Mouse (Mus musculus): ENCODE data around the gene Cpt1a.

The Cpt1a gene

DNA sequence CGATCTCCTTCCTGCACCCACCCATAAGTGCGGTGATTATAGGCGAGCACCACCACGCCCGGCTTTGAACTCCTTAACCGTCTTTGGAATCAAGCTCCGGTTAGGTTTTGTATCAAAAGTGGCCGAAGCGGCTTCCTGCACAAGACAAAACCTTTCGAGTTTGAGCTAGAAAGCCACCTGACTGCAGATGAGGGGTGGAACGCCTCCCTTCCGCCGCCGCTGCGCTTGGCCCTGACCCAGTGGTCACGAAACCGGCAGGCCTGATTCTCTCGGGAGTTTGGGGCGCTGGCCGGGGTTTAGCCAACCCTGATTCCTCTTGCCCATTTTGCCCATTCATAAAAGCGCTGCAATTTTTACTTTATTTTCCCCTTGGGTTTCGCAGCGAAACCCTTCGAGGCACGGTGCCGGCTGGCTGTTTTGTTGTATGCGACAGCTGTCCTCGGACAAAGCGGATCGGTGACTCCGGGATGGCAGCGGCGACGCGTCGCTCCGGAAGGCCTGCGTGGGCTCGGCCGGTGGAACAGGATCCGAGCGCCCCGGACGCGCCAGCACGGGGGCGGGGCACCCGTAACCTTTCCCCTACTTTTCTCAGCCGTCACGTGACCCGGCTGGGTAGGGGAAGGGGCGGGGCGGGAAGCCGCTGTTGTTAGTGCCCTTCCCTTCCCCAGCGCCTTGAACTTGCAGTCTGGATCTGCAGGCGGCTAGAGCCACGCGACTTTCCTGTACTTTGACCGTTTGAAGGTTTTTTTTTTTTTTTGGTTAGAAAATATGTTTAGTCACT lies 3.0 kb downstream of the Cpt1a start:
- DNase-seq (ENCODE audit: low read depth, low spot score): peak; percentile 98

DNA sequence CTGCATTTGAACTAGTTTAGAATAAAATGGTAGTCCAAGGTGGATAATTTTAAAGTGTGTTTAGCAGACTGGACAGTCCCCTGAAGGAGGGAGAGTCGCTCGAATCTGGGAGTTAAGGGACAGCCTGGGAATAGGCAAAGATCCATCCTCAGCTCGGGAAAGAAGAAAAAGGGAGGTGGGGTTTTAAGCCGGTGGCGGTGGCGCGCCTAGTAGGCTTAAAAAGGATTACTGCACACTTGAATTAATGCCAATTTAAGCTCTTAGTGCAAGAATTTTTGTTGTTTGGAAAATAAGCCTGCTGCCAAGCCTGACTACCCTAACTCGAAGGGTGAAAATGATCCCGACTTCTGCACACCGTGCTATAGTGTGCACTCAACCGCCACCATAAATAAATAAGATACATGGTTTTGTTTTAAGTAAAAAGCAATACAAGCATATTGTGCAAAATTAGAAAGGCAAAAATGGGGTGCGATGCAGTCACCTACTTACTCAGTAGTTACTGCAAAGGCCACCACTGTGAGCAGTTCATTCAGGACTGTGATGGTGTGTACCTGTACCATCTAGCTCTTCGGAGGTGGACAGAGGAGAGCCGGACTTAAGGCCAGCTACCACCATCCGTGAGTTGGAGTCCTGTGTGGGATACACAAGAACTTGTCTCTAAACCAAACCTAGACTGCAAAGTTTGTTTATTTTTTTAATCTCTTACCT lies 3.8 kb downstream of the Cpt1a start:
- no peak for DNase-seq (ENCODE audit: low read depth, low spot score)

GRCm38 (mm10) chr19:3326479-3327047 lies 4.4 kb downstream of the Cpt1a start:
- no peak for DNase-seq (ENCODE audit: low read depth, low spot score)

- no peak for DNase-seq (ENCODE audit: low read depth, low spot score)
Measured at GRCm38 (mm10) chr19:3333247-3333646, 11.1 kb downstream of the Cpt1a start.

DNA sequence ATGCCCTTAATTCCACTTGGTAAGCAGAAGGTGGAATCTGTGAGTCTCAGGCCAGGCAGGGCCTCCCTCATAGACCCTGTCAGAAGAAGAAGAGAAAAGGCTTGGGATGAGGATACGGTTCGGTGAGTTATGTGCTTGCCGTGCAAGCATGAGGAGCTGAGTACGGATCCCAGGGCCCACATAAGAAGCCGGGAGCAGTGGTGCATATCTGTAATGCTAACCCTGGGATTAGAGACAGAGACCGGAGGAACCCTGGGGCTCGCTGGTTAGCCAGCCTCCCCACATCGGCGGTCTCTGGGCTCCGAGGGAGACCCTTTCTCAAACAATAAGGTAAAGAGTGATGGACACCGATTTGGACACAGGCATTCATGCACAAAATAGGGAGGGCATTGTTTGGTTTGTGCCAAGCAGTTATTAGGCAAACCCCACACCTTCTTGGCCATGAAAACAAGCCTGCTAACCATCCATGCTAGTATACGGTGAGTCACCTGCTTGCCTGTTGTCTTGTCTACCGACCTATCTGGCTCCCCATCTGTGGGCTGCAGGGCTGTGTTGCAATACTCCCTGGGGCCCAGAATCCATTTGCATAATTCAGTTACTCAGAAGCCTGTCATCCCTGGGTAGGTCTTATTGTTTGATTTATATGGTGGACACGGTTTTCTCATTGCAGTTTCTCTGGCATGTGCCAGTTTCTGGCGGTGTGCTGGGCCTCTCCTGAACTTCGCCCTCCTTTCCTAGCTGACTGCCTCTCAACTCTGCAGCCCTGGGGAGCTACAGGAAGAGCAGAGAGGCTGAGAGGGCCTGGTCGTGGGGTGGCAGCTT lies 11.8 kb downstream of the Cpt1a start:
- DNase-seq (ENCODE audit: low read depth, low spot score): no peak

- DNase-seq (ENCODE audit: low read depth, low spot score): no peak
Measured at GRCm38 (mm10) chr19:3334550-3334949, 12.4 kb downstream of the Cpt1a start.

GRCm38 (mm10) chr19:3335917-3336316 lies 13.8 kb downstream of the Cpt1a start:
- DNase-seq (ENCODE audit: low read depth, low spot score): no peak

DNA sequence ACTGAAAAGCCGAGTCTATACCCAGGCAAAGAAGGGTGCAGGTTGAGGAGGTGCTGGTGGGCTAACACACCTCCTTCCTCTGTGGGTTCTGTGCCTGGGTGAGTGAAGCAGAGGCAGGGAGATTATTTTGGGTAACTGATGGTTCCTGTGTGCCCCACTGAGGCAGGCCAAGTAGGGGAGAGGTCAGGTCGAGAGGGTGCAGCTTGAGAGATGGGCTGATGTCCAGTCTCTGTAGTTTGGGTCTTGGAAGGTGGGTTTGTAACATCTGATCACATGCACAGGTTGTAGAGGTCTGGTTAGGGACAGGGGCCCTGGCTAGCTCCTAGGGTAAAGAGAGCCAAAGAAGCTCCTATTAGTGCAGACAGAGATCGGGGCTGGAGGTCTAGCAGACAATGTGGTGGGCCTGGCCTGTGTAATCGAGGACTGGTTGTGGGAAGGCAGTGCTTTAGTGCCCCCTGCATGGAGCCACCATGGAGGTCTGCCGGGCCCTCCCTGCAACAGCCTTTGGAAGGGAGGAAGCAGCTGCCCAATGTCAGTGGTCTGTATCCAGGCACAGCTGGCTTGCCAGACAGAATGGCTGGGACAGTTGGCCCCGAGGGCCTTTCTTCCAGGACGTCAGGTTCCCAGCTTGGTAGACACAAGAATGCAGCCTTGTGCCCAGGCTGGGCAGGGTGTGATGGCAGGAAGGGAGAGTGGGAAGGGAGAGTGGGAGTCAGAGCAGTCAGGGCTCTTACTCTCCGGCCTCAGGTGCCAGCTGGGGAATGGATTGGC lies 14.5 kb downstream of the Cpt1a start:
- DNase-seq (ENCODE audit: low read depth, low spot score): no peak

DNA sequence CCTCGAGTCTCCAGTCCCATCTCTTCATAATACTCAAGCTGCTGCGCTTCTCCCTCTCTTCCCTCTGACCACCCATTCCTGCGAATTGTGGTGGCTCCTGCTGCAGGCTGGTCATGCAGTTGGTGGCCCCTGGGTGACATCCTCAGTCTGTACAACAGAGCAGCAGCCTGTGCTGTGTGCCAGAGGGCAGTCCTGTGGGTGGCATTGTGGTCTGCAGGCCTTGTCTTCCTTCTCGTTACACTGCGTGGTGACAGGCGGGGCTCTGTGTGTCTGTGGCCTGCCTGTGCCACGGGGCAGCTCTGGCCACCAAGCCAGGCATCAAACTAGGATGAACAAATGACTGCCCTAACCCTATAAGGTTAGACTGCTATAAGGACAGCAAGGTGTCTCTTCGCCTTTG lies 17.1 kb downstream of the Cpt1a start:
- no peak for DNase-seq (ENCODE audit: low read depth, low spot score)

DNA sequence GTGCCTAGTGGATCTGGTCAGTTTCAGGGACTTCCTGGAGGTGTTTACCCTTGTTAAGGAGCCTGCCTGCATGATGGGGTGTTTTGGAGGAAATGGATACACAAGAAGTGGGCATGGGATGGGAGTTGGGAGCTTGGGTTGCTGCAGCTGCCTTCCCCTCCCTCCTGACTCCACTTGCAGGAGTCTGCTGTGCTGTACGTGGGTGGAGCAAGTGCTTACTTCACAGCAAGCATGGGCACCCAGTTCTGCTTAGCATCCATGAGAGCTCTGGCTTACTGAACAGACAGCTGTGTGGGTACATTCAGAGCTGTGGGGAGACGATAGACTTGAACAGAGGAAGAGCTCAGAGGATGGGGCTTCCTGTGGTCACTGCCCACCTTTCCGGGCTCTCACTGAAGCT lies 18.9 kb downstream of the Cpt1a start:
- DNase-seq (ENCODE audit: low read depth, low spot score): no peak

DNA sequence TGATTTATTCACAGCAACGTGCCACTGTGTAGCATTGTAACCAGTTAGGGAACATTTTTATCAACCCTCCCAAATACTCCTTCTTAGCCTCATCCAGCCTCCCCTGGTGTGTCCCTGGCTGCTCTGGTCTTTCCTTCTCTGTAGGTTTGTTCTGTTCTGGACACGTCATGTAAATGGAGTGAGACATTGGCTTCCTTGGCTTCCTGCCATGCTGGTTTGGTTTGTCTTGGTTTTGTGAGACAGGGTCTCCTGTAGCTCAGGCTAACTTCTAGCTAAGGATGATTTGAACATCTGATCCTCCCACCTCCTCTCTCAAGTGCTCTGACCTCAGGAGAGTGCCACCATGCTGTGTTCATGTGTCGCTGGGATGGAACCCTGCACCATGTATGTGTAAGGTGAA lies 21.8 kb downstream of the Cpt1a start:
- DNase-seq (ENCODE audit: low read depth, low spot score): no peak

DNA sequence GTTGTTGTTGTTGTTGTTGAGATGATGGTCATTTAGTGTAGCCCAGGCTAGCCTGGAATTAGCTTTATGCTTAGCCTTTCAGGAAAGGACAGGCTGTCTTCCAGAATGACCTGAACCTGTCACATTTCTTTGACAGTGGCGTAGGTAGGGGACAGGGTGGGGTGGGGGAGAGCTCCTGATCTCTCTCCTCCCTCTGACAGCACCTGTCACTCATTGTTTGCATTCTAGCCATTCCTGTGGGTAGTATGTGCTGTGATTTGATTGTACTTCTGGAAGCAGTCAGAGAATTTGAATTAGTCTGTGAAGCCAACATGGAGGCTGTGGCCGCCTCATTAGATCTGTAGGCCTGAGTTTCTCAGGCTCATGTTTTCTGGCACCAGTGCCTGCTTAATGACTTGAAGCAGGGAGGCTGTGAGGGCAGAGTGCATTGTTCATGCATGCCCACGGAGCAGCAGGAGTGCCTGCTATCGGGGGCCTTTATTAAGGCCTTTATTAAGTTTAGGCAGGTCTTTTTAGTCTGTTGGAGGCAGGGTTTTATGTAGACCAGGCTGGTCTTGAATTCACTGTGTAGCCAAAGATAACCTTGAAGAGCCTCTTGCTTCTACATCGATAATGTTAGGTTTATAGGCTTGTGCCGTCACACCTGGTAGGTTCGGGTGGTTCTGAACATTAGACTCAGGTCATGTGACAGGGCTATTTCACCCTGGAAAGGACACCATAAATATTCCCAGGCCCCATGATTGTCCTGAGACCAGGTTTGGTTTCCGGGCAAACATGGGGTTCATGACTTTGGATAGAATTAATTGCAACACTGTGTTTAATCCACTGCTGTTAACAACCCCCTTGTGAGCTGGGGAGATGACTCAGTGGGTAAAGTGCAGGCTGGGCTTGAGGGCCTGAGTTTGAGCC lies 22.8 kb downstream of the Cpt1a start:
- DNase-seq (ENCODE audit: low read depth, low spot score): no peak

DNA sequence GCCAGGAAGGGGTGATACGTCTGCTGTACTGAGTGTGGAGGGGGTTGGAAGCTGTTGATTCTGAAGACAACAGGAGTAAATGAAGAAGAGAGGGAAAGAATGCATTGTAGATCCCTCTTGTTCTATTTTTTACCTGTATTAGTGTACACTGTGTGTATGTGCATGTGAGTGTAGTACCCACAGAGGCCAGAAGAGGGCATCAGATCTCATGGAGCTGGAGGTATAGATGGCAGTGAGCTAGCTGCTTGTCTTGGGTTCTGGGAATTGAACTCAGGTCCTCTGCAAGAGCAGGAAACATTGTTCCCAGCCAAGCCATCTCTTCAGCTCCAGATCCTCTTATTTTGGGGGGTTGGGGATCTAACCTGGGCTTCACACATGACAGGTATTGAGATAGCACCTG lies 25.6 kb downstream of the Cpt1a start:
- DNase-seq (ENCODE audit: low read depth, low spot score): peak; percentile 68

DNA sequence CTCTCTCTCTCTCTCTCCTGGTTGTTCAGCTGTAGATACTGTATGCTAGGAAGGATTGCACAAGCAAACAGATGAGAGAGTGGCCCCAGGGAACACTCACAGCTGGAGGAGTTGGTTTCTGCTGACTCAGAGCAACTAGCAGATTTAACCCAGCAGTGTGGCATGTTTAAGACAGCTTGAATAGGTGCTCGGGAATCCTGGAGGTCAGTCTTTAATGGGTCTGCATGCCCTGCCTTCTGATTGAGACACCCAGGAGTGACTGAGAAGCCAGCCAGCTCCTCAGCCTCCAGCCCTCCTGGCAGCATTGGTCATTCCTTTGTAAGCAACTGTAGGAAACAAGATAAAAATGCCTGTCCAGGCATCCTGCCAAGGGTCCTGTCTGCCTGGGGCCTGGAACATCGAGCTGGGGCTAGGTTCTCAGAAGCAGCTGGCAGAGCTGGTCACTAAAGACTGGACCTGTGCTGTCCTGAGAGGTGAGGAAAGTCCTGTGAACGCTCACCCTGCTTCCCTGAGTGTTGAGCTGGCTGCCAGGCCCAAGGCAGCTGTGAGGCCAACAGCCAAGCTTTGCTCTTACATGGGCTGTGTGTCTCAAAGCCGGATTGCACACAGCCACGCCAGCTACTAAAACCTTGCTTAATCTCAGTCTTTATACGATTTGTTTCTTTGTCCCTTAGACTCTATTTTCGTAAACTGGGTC lies 31.4 kb downstream of the Cpt1a start:
- no peak for DNase-seq (ENCODE audit: low read depth, low spot score)

DNA sequence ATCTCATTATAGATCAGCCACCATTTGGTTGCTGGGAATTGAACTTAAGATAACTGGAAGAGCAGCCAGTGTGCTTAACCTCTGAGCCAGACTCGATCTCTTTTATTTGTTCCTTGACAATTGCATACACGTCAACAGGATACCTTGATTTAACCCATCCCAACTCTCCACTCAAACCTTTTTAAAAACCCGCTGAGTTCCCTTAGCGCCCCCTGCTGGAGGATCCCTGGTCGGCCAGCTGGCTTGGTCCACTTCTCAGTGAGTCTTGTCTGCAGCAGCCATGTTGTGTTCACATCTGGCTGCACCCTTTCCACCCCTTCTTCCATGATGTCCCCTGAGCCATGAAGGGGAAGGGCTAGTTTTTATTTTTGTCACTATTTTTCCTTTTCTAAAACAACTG lies 33.0 kb downstream of the Cpt1a start:
- DNase-seq (ENCODE audit: low read depth, low spot score): peak; percentile 89

- DNase-seq (ENCODE audit: low read depth, low spot score): no peak
Measured at GRCm38 (mm10) chr19:3356516-3356915, 34.4 kb downstream of the Cpt1a start.

GRCm38 (mm10) chr19:3357620-3358019 lies 35.5 kb downstream of the Cpt1a start:
- peak; percentile 74 for DNase-seq (ENCODE audit: low read depth, low spot score)

- no peak for DNase-seq (ENCODE audit: low read depth, low spot score)
Measured at GRCm38 (mm10) chr19:3359841-3360588, 37.9 kb downstream of the Cpt1a start.

- DNase-seq (ENCODE audit: low read depth, low spot score): no peak
Measured at GRCm38 (mm10) chr19:3363510-3363909, 41.4 kb downstream of the Cpt1a start.
